Mouse (Mus musculus): Measurements from ENCODE around the gene Neurog1. TPM values are rescaled to one million over a fixed set of nuclear protein-coding genes. Genes with fewer than 3 reads are reported as not detected.

The Neurog1 gene
- polyA plus RNA-seq, 1 experiment from 2014 or later: 3.1 TPM

- Histone ChIP-seq H3K4me2 (replicated peaks) (peak overlapping the region; percentile 42), H3K27ac (replicated peaks) (no peak overlapping the region), H3K36me3 (no peaks in the 10 kb centered on the region), H3K27me3 (peaks cover 98% of the 10 kb centered on the region), H3K9ac (no peak overlapping the region), H3K4me3 (replicated peaks) (peak overlapping the region; percentile 25), H3K9me3 (replicated peaks) (no peaks in the 10 kb centered on the region), H3K4me1 (peaks cover 18% of the 10 kb centered on the region)
- under 1% methylated on average over 52 of the region's 52 CpGs for WGBS
- ATAC-seq (ENCODE audit: insufficient number of reproducible peaks, low FRiP score, low TSS enrichment, low read depth): no peak
These were observed 6.4 kb upstream of the Neurog1 start for GRCm38 (mm10) chr13:56258196-56259020.

- ATAC-seq (ENCODE audit: insufficient number of reproducible peaks, low FRiP score, low TSS enrichment, low read depth): no peak
- no peak overlapping the region for H3K9ac ChIP-seq
- no peak overlapping the region for H3K27ac ChIP-seq (replicated peaks)
- WGBS: 5% methylated on average over 12 of the region's 12 CpGs
- peaks cover 99% of the 10 kb centered on the region for H3K27me3 ChIP-seq
- H3K4me3 ChIP-seq (replicated peaks): no peak overlapping the region
- H3K36me3 ChIP-seq: no peaks in the 10 kb centered on the region
- H3K9me3 ChIP-seq (replicated peaks): no peaks in the 10 kb centered on the region
- no peak overlapping the region for H3K4me2 ChIP-seq (replicated peaks)
- H3K4me1 ChIP-seq: peaks cover 21% of the 10 kb centered on the region
These were observed 5.6 kb upstream of the Neurog1 start for GRCm38 (mm10) chr13:56257469-56258153.

- Histone ChIP-seq H3K4me1 (peaks cover 29% of the 10 kb centered on the region), H3K4me2 (replicated peaks) (no peak overlapping the region), H3K9ac (no peak overlapping the region), H3K4me3 (replicated peaks) (no peak overlapping the region), H3K36me3 (no peaks in the 10 kb centered on the region), H3K9me3 (replicated peaks) (no peaks in the 10 kb centered on the region), H3K27me3 (peaks cover 99% of the 10 kb centered on the region), H3K27ac (replicated peaks) (no peak overlapping the region)
- no peak for ATAC-seq (ENCODE audit: insufficient number of reproducible peaks, low FRiP score, low TSS enrichment, low read depth)
- 10% methylated on average over 14 of the region's 14 CpGs for whole genome bisulfite sequencing
These were observed 4.8 kb upstream of the Neurog1 start for GRCm38 (mm10) chr13:56256716-56257299.

- Histone ChIP-seq H3K4me2 (replicated peaks) (no peak overlapping the region), H3K27me3 (peaks cover 99% of the 10 kb centered on the region), H3K9me3 (replicated peaks) (no peaks in the 10 kb centered on the region), H3K36me3 (no peaks in the 10 kb centered on the region), H3K4me3 (replicated peaks) (no peak overlapping the region), H3K27ac (replicated peaks) (no peak overlapping the region), H3K9ac (no peak overlapping the region), H3K4me1 (peaks cover 21% of the 10 kb centered on the region)
- 17% methylated on average over 3 of the region's 3 CpGs for WGBS
- ATAC-seq (ENCODE audit: insufficient number of reproducible peaks, low FRiP score, low TSS enrichment, low read depth): no peak
These were observed 1.4 kb upstream of the Neurog1 start for GRCm38 (mm10) chr13:56253379-56253778.

GRCm38 (mm10) chr13:56252783-56253182 lies 820 bp upstream of the Neurog1 start:
- Histone ChIP-seq H3K36me3 (no peaks in the 10 kb centered on the region), H3K4me1 (peaks cover 20% of the 10 kb centered on the region), H3K9me3 (replicated peaks) (no peaks in the 10 kb centered on the region), H3K9ac (no peak overlapping the region), H3K4me2 (replicated peaks) (no peak overlapping the region), H3K27ac (replicated peaks) (no peak overlapping the region), H3K27me3 (peaks cover 100% of the 10 kb centered on the region), H3K4me3 (replicated peaks) (no peak overlapping the region)
- no peak for ATAC-seq (ENCODE audit: insufficient number of reproducible peaks, low FRiP score, low TSS enrichment, low read depth)
- WGBS: 7% methylated on average over 8 of the region's 8 CpGs

GRCm38 (mm10) chr13:56251176-56251923 lies 613 bp downstream of the Neurog1 start:
- H3K9ac ChIP-seq: no peak overlapping the region
- no peak overlapping the region for H3K27ac ChIP-seq (replicated peaks)
- no peaks in the 10 kb centered on the region for H3K9me3 ChIP-seq (replicated peaks)
- H3K27me3 ChIP-seq: peaks cover 99% of the 10 kb centered on the region
- no peak for ATAC-seq (ENCODE audit: insufficient number of reproducible peaks, low FRiP score, low TSS enrichment, low read depth)
- H3K36me3 ChIP-seq: no peaks in the 10 kb centered on the region
- H3K4me3 ChIP-seq (replicated peaks): peak overlapping the region; percentile 36
- H3K4me2 ChIP-seq (replicated peaks): peak overlapping the region; percentile 68
- 1% methylated on average over 59 of the region's 59 CpGs for WGBS
- H3K4me1 ChIP-seq: peaks cover 20% of the 10 kb centered on the region

GRCm38 (mm10) chr13:56250551-56251161 lies 1.3 kb downstream of the Neurog1 start:
- Histone ChIP-seq H3K9ac (no peak overlapping the region), H3K4me3 (replicated peaks) (no peak overlapping the region; the same call in 1 of the 2 replicates), H3K4me2 (replicated peaks) (no peak overlapping the region), H3K27me3 (peaks cover 98% of the 10 kb centered on the region), H3K4me1 (peaks cover 20% of the 10 kb centered on the region), H3K36me3 (no peaks in the 10 kb centered on the region), H3K27ac (replicated peaks) (no peak overlapping the region), H3K9me3 (replicated peaks) (no peaks in the 10 kb centered on the region)
- ATAC-seq (ENCODE audit: insufficient number of reproducible peaks, low FRiP score, low TSS enrichment, low read depth): no peak
- whole genome bisulfite sequencing: 4% methylated on average over 13 of the region's 14 CpGs

- WGBS: 2% methylated on average over 13 of the region's 13 CpGs
- Histone ChIP-seq H3K4me3 (replicated peaks) (no peak overlapping the region), H3K9me3 (replicated peaks) (no peaks in the 10 kb centered on the region), H3K36me3 (no peaks in the 10 kb centered on the region), H3K27me3 (peaks cover 89% of the 10 kb centered on the region), H3K4me1 (peaks cover 20% of the 10 kb centered on the region), H3K27ac (replicated peaks) (no peak overlapping the region), H3K9ac (no peak overlapping the region), H3K4me2 (replicated peaks) (no peak overlapping the region)
- ATAC-seq (ENCODE audit: insufficient number of reproducible peaks, low FRiP score, low TSS enrichment, low read depth): no peak
These were observed 2.2 kb downstream of the Neurog1 start for GRCm38 (mm10) chr13:56249593-56250341.

GRCm38 (mm10) chr13:56243104-56243503 lies 8.9 kb downstream of the Neurog1 start:
- no peak overlapping the region for H3K27ac ChIP-seq (replicated peaks)
- H3K4me3 ChIP-seq (replicated peaks): no peak overlapping the region
- H3K27me3 ChIP-seq: peaks cover 34% of the 10 kb centered on the region
- 0 out of 2 replicates have a peak, but pooled peaks cover 4% of the 10 kb centered on the region for H3K4me1 ChIP-seq
- H3K9me3 ChIP-seq (replicated peaks): no peaks in the 10 kb centered on the region
- no peaks in the 10 kb centered on the region for H3K36me3 ChIP-seq
- ATAC-seq (ENCODE audit: insufficient number of reproducible peaks, low FRiP score, low TSS enrichment, low read depth): no peak
- no peak overlapping the region for H3K4me2 ChIP-seq (replicated peaks)
- no peak overlapping the region for H3K9ac ChIP-seq
- WGBS: 84% methylated on average over 5 of the region's 5 CpGs
